Mouse (Mus musculus) brain, embryonic 18.5 days (tissue): ENCODE measurements around the gene Ggct.

Experiments used
- DNase-seq: peaks from one replicate; pipeline ENCODE4 v3.0.0-alpha.2; 2012; ENCODE audit warnings: low read depth, low spot score

Gene Ggct

DNA sequence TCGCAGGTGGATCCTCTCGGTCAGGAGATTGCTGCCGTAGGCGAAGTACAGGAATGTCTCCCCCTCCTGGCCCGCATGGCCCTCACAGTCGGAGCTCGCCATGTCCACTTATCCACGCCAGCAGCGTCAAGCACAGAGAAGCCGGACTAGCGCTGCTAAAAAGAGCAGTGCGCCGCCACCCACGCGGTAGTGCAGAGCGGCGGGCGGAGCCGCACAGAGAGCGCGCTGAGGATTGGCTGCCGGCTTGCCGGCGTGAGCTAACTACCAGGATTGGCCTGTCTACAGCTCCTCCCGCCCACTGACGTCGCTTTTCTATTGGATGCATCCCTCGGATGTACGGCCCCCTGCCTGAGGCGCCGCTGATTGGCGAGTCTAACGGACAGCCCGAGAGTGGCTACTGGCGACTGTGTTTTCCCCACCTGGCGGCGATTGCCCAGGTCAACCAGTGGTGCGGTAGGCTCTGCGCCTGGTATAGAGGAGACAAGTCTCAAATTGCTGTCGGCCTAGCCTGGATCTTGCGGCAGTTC lies at the start of gene Ggct:
Ggct (minus strand) TSS at position 217 of the 527 bp plus-strand sequence.
- peak; percentile 91 for DNase-seq

- DNase-seq = no peak
These were observed 47.3 kb upstream of the Ggct start for GRCm38 (mm10) chr6:55040031-55040430.

- DNase-seq = no peak
These were observed 46.7 kb upstream of the Ggct start for GRCm38 (mm10) chr6:55039446-55039783.

GRCm38 (mm10) chr6:55038671-55039445 lies 46.1 kb upstream of the Ggct start:
- DNase-seq = no peak

- peak; percentile 74 for DNase-seq
These were observed 45.3 kb upstream of the Ggct start, which contains the start of gene Gars for GRCm38 (mm10) chr6:55037799-55038670. TSS of gene Gars (plus strand) at chr6:55038007.

- no peak for DNase-seq
These were observed 44.0 kb upstream of the Ggct start for GRCm38 (mm10) chr6:55036731-55037130.

DNA sequence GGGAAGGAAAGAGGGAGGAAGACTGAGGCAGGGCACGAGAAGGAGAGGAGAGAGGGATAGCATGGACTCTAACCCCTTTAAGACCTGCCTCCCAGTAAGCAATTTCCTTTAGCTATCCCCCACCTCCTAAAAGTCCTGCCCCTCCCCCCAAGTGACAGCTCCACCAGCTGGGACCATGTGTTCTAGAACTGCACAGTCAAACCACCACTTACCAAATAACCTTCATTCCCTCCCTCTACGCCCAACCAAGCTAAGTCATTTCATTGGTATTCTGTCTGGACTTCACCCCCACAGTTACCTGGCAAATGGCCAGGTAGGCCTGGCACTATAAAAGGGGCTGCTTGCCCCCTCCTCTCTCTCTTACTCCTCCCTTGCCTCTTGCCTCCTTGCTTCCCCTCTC lies 34.9 kb upstream of the Ggct start:
- no peak for DNase-seq

DNA sequence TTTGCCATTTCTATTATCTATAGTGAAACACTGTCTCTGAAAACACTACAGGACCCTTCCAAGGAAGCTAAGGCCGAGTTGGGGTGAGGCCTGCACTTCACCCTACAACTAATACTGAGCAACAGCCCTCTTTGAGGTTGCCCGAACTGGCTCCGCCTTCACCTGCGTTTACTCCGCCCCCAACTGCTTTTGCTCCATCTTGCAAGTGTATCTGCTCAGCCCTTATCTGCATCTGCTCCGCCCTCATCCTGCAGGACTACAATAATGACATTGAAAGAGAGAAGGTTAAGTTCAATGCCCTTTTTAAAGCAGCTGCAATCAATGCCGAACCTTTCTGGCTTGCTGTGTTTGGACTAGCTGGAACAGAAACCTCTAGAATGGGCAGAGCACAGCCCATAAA lies 29.1 kb upstream of the Ggct start:
- DNase-seq = no peak

- no peak for DNase-seq
These were observed 25.7 kb upstream of the Ggct start for GRCm38 (mm10) chr6:55018417-55018816.

DNA sequence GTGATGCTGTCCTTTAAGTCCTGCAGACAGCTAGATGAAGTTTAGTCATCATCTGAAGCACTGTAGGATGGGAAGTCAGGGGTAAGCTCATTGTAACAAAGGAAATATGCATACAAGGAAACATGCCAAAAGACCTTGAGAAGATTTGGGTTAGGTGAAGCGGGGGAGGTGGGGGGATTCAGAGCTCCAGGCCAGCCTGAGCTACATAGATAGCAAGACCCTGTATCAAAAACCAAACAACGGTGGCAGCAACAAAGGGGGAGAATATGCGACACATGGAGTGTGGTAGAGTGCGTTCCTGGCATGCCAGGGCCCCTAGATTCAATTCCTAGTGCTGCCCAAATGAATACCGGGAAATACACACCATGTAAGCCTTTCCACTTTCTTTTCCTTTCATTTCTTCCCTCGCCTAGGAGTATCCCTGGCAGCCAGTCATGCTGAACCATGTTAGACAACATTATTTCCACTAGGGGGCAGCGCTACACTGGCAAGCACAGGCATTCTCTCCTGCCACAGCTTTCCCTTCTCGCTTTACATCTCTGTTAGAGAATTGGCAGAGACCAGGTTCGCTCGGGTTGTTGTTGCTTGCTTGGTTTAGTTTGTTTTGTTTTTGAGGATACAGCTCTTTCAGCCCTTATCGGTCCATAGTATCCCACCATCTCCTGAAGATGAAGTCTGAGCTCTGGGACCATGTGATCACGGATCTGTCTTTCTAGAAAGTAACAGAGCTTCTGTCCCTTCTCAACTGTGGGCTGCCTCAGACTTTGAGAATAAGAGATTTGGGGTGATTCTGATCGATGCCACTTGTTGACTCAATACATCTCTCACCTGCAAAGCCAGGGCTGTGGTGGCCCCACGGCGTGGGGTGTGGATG lies 24.2 kb upstream of the Ggct start:
- DNase-seq = peak; percentile 68

GRCm38 (mm10) chr6:55016236-55016635 lies 23.5 kb upstream of the Ggct start:
- DNase-seq = no peak

- no peak for DNase-seq
These were observed 21.4 kb upstream of the Ggct start for GRCm38 (mm10) chr6:55014184-55014583.

- no peak for DNase-seq
These were observed 19.8 kb upstream of the Ggct start for GRCm38 (mm10) chr6:55012516-55012915.

DNA sequence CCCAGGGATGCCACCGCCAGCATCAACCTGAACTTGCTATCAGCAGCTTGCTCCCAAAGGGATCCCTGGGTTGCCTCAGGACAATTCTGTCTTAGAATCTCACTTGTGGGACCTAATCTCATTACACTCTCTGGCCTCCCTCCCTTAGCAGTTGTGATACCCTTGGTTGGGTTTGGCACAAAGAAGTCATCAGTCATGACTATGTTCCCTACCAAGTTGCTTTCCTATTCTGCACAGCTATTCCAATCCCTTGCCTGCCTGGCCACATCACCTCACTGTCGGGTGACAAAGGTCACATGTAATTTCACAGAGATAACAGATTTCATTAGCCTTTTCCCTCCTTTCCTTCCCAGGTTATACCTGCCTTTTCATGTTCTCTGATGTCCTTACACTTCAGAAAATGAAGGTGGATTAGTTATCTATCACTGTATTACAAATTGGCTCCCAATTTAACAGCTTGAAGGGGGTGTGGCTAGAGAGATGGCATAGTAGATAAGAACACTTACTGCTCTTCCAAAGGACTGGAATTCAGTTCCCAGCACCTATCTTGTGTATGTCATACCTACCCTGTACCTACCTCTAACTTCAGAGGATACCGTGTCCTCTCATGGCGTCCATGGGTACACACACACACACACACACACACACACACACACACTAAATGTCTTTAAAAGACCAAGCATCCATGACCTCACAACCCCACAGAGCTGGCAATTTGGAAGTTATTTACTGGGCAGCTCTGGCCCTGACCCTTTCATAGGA lies 17.8 kb upstream of the Ggct start:
- DNase-seq = no peak

GRCm38 (mm10) chr6:55009391-55010230 lies 16.9 kb upstream of the Ggct start:
- no peak for DNase-seq

GRCm38 (mm10) chr6:55008401-55008800 lies 15.7 kb upstream of the Ggct start:
- DNase-seq = no peak

DNA sequence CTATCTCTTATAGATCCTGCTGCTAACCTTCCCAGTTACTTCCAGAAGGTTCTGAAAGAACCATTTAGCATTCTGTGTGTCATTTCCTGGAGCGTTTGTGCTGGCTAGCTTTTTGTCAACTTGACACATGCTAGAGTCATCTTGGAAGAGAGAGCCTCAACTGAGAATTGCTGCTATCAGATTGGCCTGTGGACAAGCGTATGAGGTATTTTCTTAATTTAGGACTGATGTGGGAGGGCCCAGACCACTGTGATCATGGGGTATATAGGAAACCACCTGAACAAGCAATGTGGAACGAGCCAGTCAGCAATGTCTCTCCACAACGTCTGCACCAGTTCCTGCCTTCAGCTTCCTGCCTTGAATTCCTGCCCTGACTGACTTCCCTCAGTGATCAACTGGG lies 10.8 kb upstream of the Ggct start:
- DNase-seq = no peak

- DNase-seq = no peak
These were observed 9.7 kb upstream of the Ggct start for GRCm38 (mm10) chr6:55002438-55002837.

GRCm38 (mm10) chr6:55001320-55001719 lies 8.6 kb upstream of the Ggct start:
- DNase-seq = no peak

DNA sequence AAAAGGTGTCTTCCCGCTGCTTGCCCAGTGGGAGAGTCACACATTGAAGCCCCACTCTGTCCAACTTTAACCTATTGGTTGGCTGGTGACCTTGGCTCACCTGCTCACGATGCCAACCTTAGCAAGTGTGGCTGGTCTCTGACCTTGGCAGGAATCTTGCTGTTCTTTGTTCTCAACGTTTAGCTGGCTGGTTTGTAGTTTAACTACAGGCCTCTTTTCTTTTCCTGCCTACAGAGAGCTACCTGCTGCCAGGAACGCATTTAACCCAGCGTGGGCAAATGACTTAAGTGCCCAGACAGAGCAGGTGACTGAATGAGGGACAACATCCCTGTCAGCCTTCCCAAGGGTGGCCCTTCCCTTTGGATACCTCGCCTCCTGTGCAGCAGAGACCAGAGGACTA lies 5.0 kb upstream of the Ggct start:
- DNase-seq = no peak
